Mouse (Mus musculus) embryo, embryonic 10.5 days (tissue): ENCODE results near the gene Ect2l.

ENCODE experiments used
- DNase-seq: peaks from one replicate; pipeline ENCODE4 v3.0.0-alpha.2; 2015; ENCODE audit warnings: low spot score

The Ect2l gene

DNA sequence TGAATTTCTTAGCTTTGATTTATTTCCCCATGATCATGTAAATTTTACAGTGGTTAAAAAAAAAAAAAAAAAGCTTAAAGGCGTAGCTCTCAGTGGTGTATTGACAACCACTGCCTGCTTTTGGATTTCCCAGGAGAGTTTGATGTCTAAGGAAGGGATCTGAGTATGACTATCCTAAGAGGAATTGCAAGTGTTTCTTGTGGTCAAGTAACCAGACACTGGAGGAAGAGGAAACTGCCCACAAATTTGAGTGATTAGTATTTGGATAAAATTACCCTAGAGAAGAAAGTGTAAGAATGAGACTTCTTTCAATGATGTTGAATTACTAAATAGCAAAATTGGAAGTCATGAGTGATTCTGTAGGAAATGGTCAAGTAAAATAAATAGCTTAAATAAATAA, 129.2 kb downstream of the Ect2l start:
- DNase-seq = no peak
